Mouse (Mus musculus) kidney, postnatal 0 days (tissue): Measurements from ENCODE around the gene Nup210l. TPM values are rescaled to one million over a fixed set of nuclear protein-coding genes. Genes with fewer than 3 reads are reported as not detected.

ENCODE experiments used
- ATAC-seq: fragments of 200-750 bp; cut with Nextera tagmentation; replicated peaks from 2 replicates; pipeline ENCODE4 v1.8.0; 2017; ENCODE audit warnings: low read depth, moderate number of reproducible peaks, moderate TSS enrichment, moderate library complexity; ENCODE audit not compliant: low FRiP score
- DNase-seq: peaks from one replicate; pipeline ENCODE4 v3.0.0-alpha.2; 2016; ENCODE audit warnings: low spot score
- H3K27ac ChIP-seq: fragments of 300-500 bp; sonication (generic); 2 replicates; pipeline ENCODE4 v1.5.1; 2014; ENCODE audit warnings: mild to moderate bottlenecking
- H3K27me3 ChIP-seq: fragments of 300-500 bp; sonication (generic); 2 replicates; pipeline ENCODE4 v1.6.1; 2014; ENCODE audit warnings: low read length, mixed read lengths; ENCODE audit not compliant: insufficient read depth
- H3K36me3 ChIP-seq: fragments of 300-500 bp; sonication (generic); 2 replicates; pipeline ENCODE4 v1.6.1; 2014; ENCODE audit warnings: low read length, mixed read lengths; ENCODE audit not compliant: insufficient read depth
- H3K4me1 ChIP-seq: fragments of 300-500 bp; sonication (generic); replicated peaks from 2 replicates; pipeline ENCODE4 v1.6.1; 2014; ENCODE audit warnings: antibody characterized with exemption, low read length, mixed read lengths; ENCODE audit not compliant: insufficient read depth
- H3K4me2 ChIP-seq: fragments of 300-500 bp; sonication (generic); 2 replicates; pipeline ENCODE4 v1.6.1; 2014; ENCODE audit warnings: mild to moderate bottlenecking, low read length, moderate library complexity, mixed read lengths
- H3K4me3 ChIP-seq: fragments of 300-500 bp; sonication (generic); replicated peaks from 2 replicates; pipeline ENCODE4 v1.5.1; 2014; ENCODE audit warnings: low read depth, low read length
- H3K9ac ChIP-seq: fragments of 300-500 bp; sonication (generic); 2 replicates; pipeline ENCODE4 v1.6.1; 2014; ENCODE audit warnings: low read depth, low read length
- H3K9me3 ChIP-seq: fragments of 300-500 bp; sonication (generic); replicated peaks from 2 replicates; pipeline ENCODE4 v1.6.1; 2016; ENCODE audit warnings: low read length, inconsistent platforms, mixed read lengths
- CTCF ChIP-seq: IDR thresholded peaks from 2 replicates; pipeline ENCODE4 v1.5.1; 2016; ENCODE audit warnings: antibody characterized with exemption, low read depth, mild to moderate bottlenecking, moderate library complexity
- WGBS: fragments of 180-500 bp; shearing (Covaris S2); extraction: QIAGEN DNeasy Blood & Tissue Kit; methylation state at CpG from one replicate; pipeline ENCODE4 v1.1.7; 2014; 5-methylcytosine and 5-hydroxymethylcytosine counted together
- polyA plus RNA-seq: library from polyadenylated mRNA; unstranded; fragments of >200 nt; fragmentation: Nextera tagmentation; extraction: Ambion mirVana; gene quantifications from 2 replicates; pipeline ENCODE4 v1.2.1, GENCODE M21; 2015

Nup210l gene
- polyA plus RNA-seq, 1 experiment from 2014 or later, result 0.12 TPM

DNA sequence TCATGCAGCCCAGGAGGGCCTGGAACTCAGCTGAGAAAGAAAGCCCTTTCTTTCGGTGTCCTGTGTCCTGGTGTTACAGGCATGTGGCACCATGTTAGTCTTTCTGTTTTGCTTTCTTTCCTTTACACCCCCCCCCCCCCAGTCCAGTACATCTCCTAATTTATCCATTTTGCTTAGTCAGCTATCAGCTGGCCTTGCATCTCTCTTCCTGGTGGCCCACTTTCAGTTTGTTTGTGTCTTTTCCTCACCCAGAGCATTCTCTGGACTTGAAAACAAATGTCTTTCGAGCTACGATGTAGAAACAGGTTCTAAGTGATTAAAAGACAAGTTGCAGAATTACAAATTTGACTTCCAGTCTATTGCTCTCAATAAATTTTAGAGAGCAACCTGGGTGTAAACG is 118.5 kb downstream of the Nup210l start:
- H3K4me2 ChIP-seq, result no peak overlapping the region
- H3K36me3 ChIP-seq, result peaks cover 12% of the 10 kb centered on the region
- H3K27me3 ChIP-seq, result no peaks in the 10 kb centered on the region
- DNase-seq, result no peak
- H3K27ac ChIP-seq, result no peak overlapping the region
- whole genome bisulfite sequencing, result 72% methylated on average over 4 of the region's 4 CpGs
- peaks cover 13% of the 10 kb centered on the region; the same call in 1 of the 2 replicates for H3K4me1 ChIP-seq
- H3K9ac ChIP-seq, result no peak overlapping the region
- no peaks in the 10 kb centered on the region for H3K9me3 ChIP-seq
- no peak for ATAC-seq
- H3K4me3 ChIP-seq, result no peak overlapping the region
- no peak for TF ChIP-seq CTCF

DNA sequence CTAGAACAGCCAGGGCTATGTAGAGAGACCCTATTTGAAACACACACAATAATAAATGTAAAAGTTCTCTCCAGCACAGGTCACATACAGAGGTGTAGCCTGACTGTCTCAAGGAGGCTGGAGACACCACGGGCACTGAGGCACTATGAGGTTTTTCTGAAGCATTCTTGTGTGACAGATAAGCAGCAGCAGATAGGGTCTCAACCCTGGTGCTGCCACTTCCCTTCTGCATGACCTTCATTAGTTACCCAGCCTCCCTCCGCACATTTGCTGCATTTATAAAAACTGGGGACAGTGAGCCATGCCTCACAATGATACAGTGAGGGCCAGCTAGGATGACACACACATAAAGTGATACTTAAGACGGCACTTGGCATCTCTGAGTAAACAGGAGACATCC is 119.0 kb downstream of the Nup210l start:
- Histone ChIP-seq H3K9me3 (no peaks in the 10 kb centered on the region), H3K9ac (no peak overlapping the region), H3K27me3 (no peaks in the 10 kb centered on the region), H3K4me2 (no peak overlapping the region), H3K36me3 (peaks cover 12% of the 10 kb centered on the region), H3K27ac (0 out of 2 replicates have a peak overlapping the region, but pooled peaks have one; percentile 2), H3K4me3 (no peak overlapping the region), H3K4me1 (peaks cover 13% of the 10 kb centered on the region; the same call in 1 of the 2 replicates)
- 50% methylated on average over 3 of the region's 3 CpGs for WGBS
- DNase-seq (peak; percentile 51), ATAC-seq (0 out of 2 replicates have a peak, but pooled peaks have one; percentile 8)
- no peak for TF ChIP-seq CTCF

DNA sequence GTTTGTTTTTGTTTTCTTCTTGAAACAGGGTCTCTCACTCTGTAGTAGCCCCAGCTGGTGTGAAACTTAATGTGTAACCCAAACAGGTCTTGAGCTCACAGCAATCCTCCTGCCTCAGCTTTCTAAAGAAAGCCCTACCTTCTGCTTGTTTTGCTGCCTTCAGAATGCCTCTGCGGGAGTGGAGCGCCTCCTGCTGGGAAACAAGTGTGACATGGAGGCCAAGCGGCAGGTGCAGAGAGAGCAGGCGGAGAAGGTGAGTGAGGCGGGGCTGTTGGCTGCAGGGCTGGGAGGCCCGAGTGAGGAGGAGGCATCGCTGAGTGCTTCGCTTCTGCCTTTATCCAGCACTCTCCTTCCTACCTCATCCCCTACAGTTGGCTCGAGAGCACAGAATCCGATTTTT is 120.4 kb downstream of the Nup210l start:
- no peak for ATAC-seq

DNA sequence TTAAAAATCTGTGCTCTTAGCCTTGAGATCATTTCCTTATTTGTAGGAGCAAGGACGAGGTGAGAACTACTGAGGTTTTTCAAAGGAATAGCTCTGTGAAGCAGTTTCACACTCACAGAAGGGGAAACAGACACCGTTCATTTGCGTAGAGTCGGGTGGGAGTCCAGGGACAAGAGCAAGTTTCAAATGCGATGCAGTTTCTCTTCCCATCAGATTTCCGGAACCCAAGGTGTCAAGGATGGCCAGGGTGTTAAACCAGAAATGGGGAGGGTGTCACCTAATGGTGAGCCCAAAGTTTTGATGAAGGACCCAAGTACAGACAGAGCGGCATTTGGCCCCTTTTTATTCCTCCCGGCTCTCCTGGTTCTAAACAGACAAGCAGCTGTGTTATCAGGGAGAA is 127.1 kb downstream of the Nup210l start:
- DNase-seq (no peak), ATAC-seq (no peak)
- Histone ChIP-seq H3K27me3 (no peaks in the 10 kb centered on the region), H3K4me2 (peak overlapping the region; percentile 68), H3K27ac (no peak overlapping the region), H3K36me3 (peaks cover 5% of the 10 kb centered on the region; the same call in 1 of the 2 replicates), H3K9ac (peak overlapping the region; percentile 75; the same call in 1 of the 2 replicates), H3K9me3 (no peaks in the 10 kb centered on the region), H3K4me1 (no peaks in the 10 kb centered on the region), H3K4me3 (peak overlapping the region; percentile 57)
- no peak for TF ChIP-seq CTCF
- 12% methylated on average over 8 of the region's 8 CpGs for WGBS

More for the DNA sequence above, 120.4 kb downstream of the Nup210l start:
- Histone ChIP-seq H3K9me3 (no peaks in the 10 kb centered on the region), H3K4me1 (peaks cover 13% of the 10 kb centered on the region; the same call in 1 of the 2 replicates), H3K27ac (no peak overlapping the region), H3K4me2 (no peak overlapping the region), H3K9ac (no peak overlapping the region), H3K36me3 (peaks cover 12% of the 10 kb centered on the region), H3K27me3 (no peaks in the 10 kb centered on the region), H3K4me3 (no peak overlapping the region)
- WGBS, result 85% methylated on average over 10 of the region's 10 CpGs
- no peak for DNase-seq
- no peak for TF ChIP-seq CTCF

DNA sequence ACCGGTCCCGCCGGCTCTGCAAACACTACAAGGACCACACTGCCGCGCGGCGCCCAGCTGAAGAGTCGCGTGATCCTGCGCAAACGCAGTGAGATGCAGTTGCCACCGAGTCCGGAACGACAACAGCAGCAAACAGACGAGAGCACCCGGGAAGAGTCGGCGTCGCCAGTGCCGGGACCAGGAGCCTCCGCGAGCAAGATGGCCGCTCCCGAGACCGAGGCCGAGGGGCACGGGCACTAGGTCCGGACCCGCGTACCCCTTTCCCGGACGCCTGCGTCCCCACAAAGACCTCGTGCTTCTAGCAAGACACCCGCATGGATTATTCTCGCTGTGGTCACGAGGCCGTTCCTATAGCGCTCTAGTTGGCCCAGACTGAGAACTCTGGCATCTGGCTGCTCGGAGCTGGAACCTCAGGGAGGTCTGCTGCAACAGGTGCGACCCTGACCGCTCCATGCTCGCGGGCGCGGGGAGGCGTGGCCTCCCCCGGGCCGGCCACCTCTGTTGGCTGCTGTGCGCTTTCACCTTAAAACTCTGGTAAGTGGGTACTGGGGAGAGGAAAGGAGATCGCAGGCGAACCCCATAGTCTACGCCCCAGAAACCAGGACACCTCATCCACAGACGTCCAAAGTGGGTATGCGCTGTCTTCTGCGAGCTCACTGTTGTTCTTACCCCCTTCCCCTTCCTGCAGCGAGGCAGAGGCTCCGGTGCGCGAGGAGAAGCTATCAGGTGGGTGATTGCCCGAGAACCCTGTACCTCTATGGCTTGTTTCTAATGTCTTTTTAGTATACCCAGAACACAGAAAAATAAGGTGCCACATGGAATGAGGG is 127.8 kb downstream of the Nup210l start, which contains the start of gene Jtb:
Gene Jtb (plus strand): TSS at position 91 of the 827 bp plus-strand sequence.
- no peaks in the 10 kb centered on the region for H3K9me3 ChIP-seq
- peak within 1 kb of the TSS; percentile 68 for H3K4me2 ChIP-seq
- under 1% methylated on average over 61 of the region's 61 CpGs for WGBS
- H3K36me3 ChIP-seq, result peaks cover 7% of the 10 kb centered on the region; the same call in 1 of the 2 replicates
- H3K27me3 ChIP-seq, result no peaks in the 10 kb centered on the region
- no peaks in the 10 kb centered on the region for H3K4me1 ChIP-seq
- H3K27ac ChIP-seq, result peak within 1 kb of the TSS; percentile 94
- peak; percentile 97 for ATAC-seq
- peak within 1 kb of the TSS; percentile 75 for H3K9ac ChIP-seq
- peak within 1 kb of the TSS; percentile 57 for H3K4me3 ChIP-seq
- TF ChIP-seq CTCF, result no peak
- peak; percentile 97 for DNase-seq

DNA sequence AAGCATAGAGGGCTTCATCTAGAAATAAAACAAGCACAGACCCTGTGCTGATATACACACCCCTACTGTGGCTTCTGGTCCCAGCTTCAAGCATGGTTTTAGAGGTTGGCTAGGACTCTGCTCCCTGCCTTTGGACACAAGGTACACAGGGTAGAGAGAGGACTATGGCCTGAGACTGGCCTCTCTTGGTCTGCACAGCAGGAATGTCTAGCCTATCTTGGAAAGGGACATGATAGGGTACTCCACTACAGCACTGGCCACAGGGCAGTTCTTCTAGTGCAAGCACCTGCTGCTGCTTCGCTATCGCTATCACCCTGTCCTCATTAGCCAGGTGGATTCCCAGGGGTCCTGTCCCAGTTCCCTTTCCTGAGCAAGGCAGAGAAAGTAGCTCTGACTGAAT is 137.3 kb downstream of the Nup210l start:
- Histone ChIP-seq H3K4me3 (no peak overlapping the region), H3K4me1 (no peaks in the 10 kb centered on the region), H3K27me3 (no peaks in the 10 kb centered on the region), H3K9ac (no peak overlapping the region), H3K9me3 (no peaks in the 10 kb centered on the region), H3K36me3 (0 out of 2 replicates have a peak, but pooled peaks cover 5% of the 10 kb centered on the region), H3K27ac (no peak overlapping the region), H3K4me2 (no peak overlapping the region)
- DNase-seq, result no peak
- 96% methylated on average over 2 of the region's 2 CpGs for WGBS
- 0 out of 2 replicates have a peak, but pooled peaks have one; percentile 51 for ATAC-seq
- no peak for TF ChIP-seq CTCF
